Mouse (Mus musculus): ENCODE results near the gene Slc22a20. TPM values are rescaled to one million over a fixed set of nuclear protein-coding genes. Genes with fewer than 3 reads are reported as not detected.

Gene Slc22a20
- polyA plus RNA-seq, 1 experiment from 2014 or later = not detected

GRCm38 (mm10) chr19:5950218-5950617 lies 35.7 kb downstream of the Slc22a20 start:
- Histone ChIP-seq H3K27me3 (replicated peaks) (no peaks in the 10 kb centered on the region), H3K4me1 (peaks cover 5% of the 10 kb centered on the region; the same call in 1 of the 2 replicates), H3K9ac (replicated peaks) (no peak overlapping the region), H3K27ac (replicated peaks) (no peak overlapping the region), H3K36me3 (peaks cover 26% of the 10 kb centered on the region), H3K4me3 (replicated peaks) (no peak overlapping the region), H3K4me2 (no peak overlapping the region), H3K9me3 (replicated peaks) (no peaks in the 10 kb centered on the region)
- 95% methylated on average over 11 of the region's 11 CpGs for WGBS
- no peak for ATAC-seq (ENCODE audit: low FRiP score)

GRCm38 (mm10) chr19:5945891-5946290 lies 40.1 kb downstream of the Slc22a20 start:
- H3K4me2 ChIP-seq = no peak overlapping the region
- no peaks in the 10 kb centered on the region for H3K9me3 ChIP-seq (replicated peaks)
- 84% methylated on average over 8 of the region's 8 CpGs for WGBS
- no peak overlapping the region for H3K4me3 ChIP-seq (replicated peaks)
- H3K27me3 ChIP-seq (replicated peaks) = no peaks in the 10 kb centered on the region
- H3K9ac ChIP-seq (replicated peaks) = no peak overlapping the region
- ATAC-seq (ENCODE audit: low FRiP score) = no peak
- H3K36me3 ChIP-seq = peaks cover 16% of the 10 kb centered on the region
- peaks cover 12% of the 10 kb centered on the region; the same call in 1 of the 2 replicates for H3K4me1 ChIP-seq
- H3K27ac ChIP-seq (replicated peaks) = peak overlapping the region; percentile 23; the same call in 1 of the 2 replicates

- Histone ChIP-seq H3K36me3 (peaks cover 10% of the 10 kb centered on the region), H3K4me3 (replicated peaks) (no peak overlapping the region), H3K4me2 (no peak overlapping the region), H3K9me3 (replicated peaks) (no peaks in the 10 kb centered on the region), H3K4me1 (peaks cover 18% of the 10 kb centered on the region), H3K9ac (replicated peaks) (no peak overlapping the region), H3K27me3 (replicated peaks) (no peaks in the 10 kb centered on the region), H3K27ac (replicated peaks) (0 out of 2 replicates have a peak overlapping the region, but pooled peaks have one; percentile 33)
- no peak for ATAC-seq (ENCODE audit: low FRiP score)
- WGBS = 81% methylated on average over 7 of the region's 7 CpGs
These were observed 40.9 kb downstream of the Slc22a20 start for GRCm38 (mm10) chr19:5945027-5945426.

- WGBS = 62% methylated on average over 8 of the region's 8 CpGs
- Histone ChIP-seq H3K27me3 (replicated peaks) (no peaks in the 10 kb centered on the region), H3K9me3 (replicated peaks) (no peaks in the 10 kb centered on the region), H3K27ac (replicated peaks) (no peak overlapping the region), H3K4me2 (no peak overlapping the region), H3K4me3 (replicated peaks) (no peak overlapping the region), H3K4me1 (peaks cover 22% of the 10 kb centered on the region), H3K36me3 (peaks cover 6% of the 10 kb centered on the region; the same call in 1 of the 2 replicates), H3K9ac (replicated peaks) (no peak overlapping the region)
- no peak for ATAC-seq (ENCODE audit: low FRiP score)
These were observed 41.8 kb downstream of the Slc22a20 start for GRCm38 (mm10) chr19:5944145-5944544.

GRCm38 (mm10) chr19:5943404-5943803 lies 42.5 kb downstream of the Slc22a20 start:
- peaks cover 6% of the 10 kb centered on the region; the same call in 1 of the 2 replicates for H3K36me3 ChIP-seq
- WGBS = 92% methylated on average over 15 of the region's 15 CpGs
- H3K27me3 ChIP-seq (replicated peaks) = no peaks in the 10 kb centered on the region

GRCm38 (mm10) chr19:5942581-5942980 lies 43.4 kb downstream of the Slc22a20 start:
- WGBS = 91% methylated on average over 7 of the region's 7 CpGs
- H3K4me3 ChIP-seq (replicated peaks) = no peak overlapping the region
- no peaks in the 10 kb centered on the region for H3K9me3 ChIP-seq (replicated peaks)
- H3K27me3 ChIP-seq (replicated peaks) = no peaks in the 10 kb centered on the region
- peaks cover 29% of the 10 kb centered on the region for H3K4me1 ChIP-seq
- no peak overlapping the region for H3K9ac ChIP-seq (replicated peaks)
- ATAC-seq (ENCODE audit: low FRiP score) = no peak
- peaks cover 6% of the 10 kb centered on the region; the same call in 1 of the 2 replicates for H3K36me3 ChIP-seq
- no peak overlapping the region for H3K27ac ChIP-seq (replicated peaks)
- no peak overlapping the region for H3K4me2 ChIP-seq

More at GRCm38 (mm10) chr19:5943404-5943803, 42.5 kb downstream of the Slc22a20 start:
- peaks cover 22% of the 10 kb centered on the region for H3K4me1 ChIP-seq
- no peak overlapping the region for H3K27ac ChIP-seq (replicated peaks)
- H3K4me3 ChIP-seq (replicated peaks) = no peak overlapping the region
- no peak overlapping the region for H3K9ac ChIP-seq (replicated peaks)
- no peaks in the 10 kb centered on the region for H3K9me3 ChIP-seq (replicated peaks)
- H3K4me2 ChIP-seq = no peak overlapping the region
- ATAC-seq (ENCODE audit: low FRiP score) = no peak

GRCm38 (mm10) chr19:5940656-5941055 lies 45.3 kb downstream of the Slc22a20 start:
- no peaks in the 10 kb centered on the region for H3K27me3 ChIP-seq (replicated peaks)
- H3K4me3 ChIP-seq (replicated peaks) = no peak overlapping the region
- WGBS = 94% methylated on average over 10 of the region's 10 CpGs
- H3K9me3 ChIP-seq (replicated peaks) = no peaks in the 10 kb centered on the region
- peak overlapping the region; percentile 71 for H3K27ac ChIP-seq (replicated peaks)
- peaks cover 6% of the 10 kb centered on the region; the same call in 1 of the 2 replicates for H3K36me3 ChIP-seq
- peaks cover 32% of the 10 kb centered on the region for H3K4me1 ChIP-seq
- no peak overlapping the region for H3K9ac ChIP-seq (replicated peaks)
- no peak for ATAC-seq (ENCODE audit: low FRiP score)
- H3K4me2 ChIP-seq = no peak overlapping the region

- no peak overlapping the region for H3K4me3 ChIP-seq (replicated peaks)
- H3K27ac ChIP-seq (replicated peaks) = peak overlapping the region; percentile 71
- H3K9ac ChIP-seq (replicated peaks) = no peak overlapping the region
- 0 out of 2 replicates have a peak, but pooled peaks have one; percentile 25 for ATAC-seq (ENCODE audit: low FRiP score)
- 55% methylated on average over 4 of the region's 4 CpGs for WGBS
- H3K4me1 ChIP-seq = peaks cover 30% of the 10 kb centered on the region
- no peaks in the 10 kb centered on the region for H3K9me3 ChIP-seq (replicated peaks)
- no peak overlapping the region for H3K4me2 ChIP-seq
- no peaks in the 10 kb centered on the region for H3K27me3 ChIP-seq (replicated peaks)
- H3K36me3 ChIP-seq = peaks cover 6% of the 10 kb centered on the region; the same call in 1 of the 2 replicates
These were observed 45.8 kb downstream of the Slc22a20 start for GRCm38 (mm10) chr19:5940173-5940572.

GRCm38 (mm10) chr19:5939715-5940114 lies 46.2 kb downstream of the Slc22a20 start:
- Histone ChIP-seq H3K4me1 (peaks cover 27% of the 10 kb centered on the region), H3K27me3 (replicated peaks) (no peaks in the 10 kb centered on the region), H3K4me3 (replicated peaks) (no peak overlapping the region), H3K9ac (replicated peaks) (no peak overlapping the region), H3K9me3 (replicated peaks) (no peaks in the 10 kb centered on the region), H3K36me3 (peaks cover 6% of the 10 kb centered on the region; the same call in 1 of the 2 replicates), H3K27ac (replicated peaks) (peak overlapping the region; percentile 71), H3K4me2 (no peak overlapping the region)
- no peak for ATAC-seq (ENCODE audit: low FRiP score)
- 74% methylated on average over 5 of the region's 5 CpGs for WGBS

GRCm38 (mm10) chr19:5938516-5938915 lies 47.4 kb downstream of the Slc22a20 start:
- H3K9me3 ChIP-seq (replicated peaks) = no peaks in the 10 kb centered on the region
- no peak for ATAC-seq (ENCODE audit: low FRiP score)
- H3K4me1 ChIP-seq = peaks cover 23% of the 10 kb centered on the region
- no peak overlapping the region; the same call in 1 of the 2 replicates for H3K27ac ChIP-seq (replicated peaks)
- H3K27me3 ChIP-seq (replicated peaks) = no peaks in the 10 kb centered on the region
- H3K4me2 ChIP-seq = no peak overlapping the region
- H3K36me3 ChIP-seq = peaks cover 6% of the 10 kb centered on the region; the same call in 1 of the 2 replicates
- no peak overlapping the region for H3K9ac ChIP-seq (replicated peaks)
- no peak overlapping the region for H3K4me3 ChIP-seq (replicated peaks)
- WGBS = 92% methylated on average over 6 of the region's 6 CpGs

- ATAC-seq (ENCODE audit: low FRiP score) = peak; percentile 56; the same call in 1 of the 2 replicates
- H3K27me3 ChIP-seq (replicated peaks) = no peaks in the 10 kb centered on the region
- 0 out of 2 replicates have a peak overlapping the region, but pooled peaks have one; percentile 14 for H3K9ac ChIP-seq (replicated peaks)
- no peak overlapping the region for H3K4me3 ChIP-seq (replicated peaks)
- peak overlapping the region; percentile 77 for H3K27ac ChIP-seq (replicated peaks)
- peaks cover 6% of the 10 kb centered on the region; the same call in 1 of the 2 replicates for H3K36me3 ChIP-seq
- WGBS = 32% methylated on average over 14 of the region's 14 CpGs
- H3K4me1 ChIP-seq = peaks cover 23% of the 10 kb centered on the region
- no peaks in the 10 kb centered on the region for H3K9me3 ChIP-seq (replicated peaks)
- peak overlapping the region; percentile 38 for H3K4me2 ChIP-seq
These were observed 48.0 kb downstream of the Slc22a20 start for GRCm38 (mm10) chr19:5937836-5938406.
